Mouse (Mus musculus) v-Abl transformed pro-B cells (cell line): ENCODE data around the gene Rerg.

Source experiments
- in situ Hi-C, 2 experiments: fragments of 400-800 bp; cut with MboI; formaldehyde crosslinking; loops; one replicate each; pipeline ENCODE4 v1.15.1; 2025; ENCODE audit not compliant: unreplicated experiment in 2 of 2

Gene Rerg

DNA sequence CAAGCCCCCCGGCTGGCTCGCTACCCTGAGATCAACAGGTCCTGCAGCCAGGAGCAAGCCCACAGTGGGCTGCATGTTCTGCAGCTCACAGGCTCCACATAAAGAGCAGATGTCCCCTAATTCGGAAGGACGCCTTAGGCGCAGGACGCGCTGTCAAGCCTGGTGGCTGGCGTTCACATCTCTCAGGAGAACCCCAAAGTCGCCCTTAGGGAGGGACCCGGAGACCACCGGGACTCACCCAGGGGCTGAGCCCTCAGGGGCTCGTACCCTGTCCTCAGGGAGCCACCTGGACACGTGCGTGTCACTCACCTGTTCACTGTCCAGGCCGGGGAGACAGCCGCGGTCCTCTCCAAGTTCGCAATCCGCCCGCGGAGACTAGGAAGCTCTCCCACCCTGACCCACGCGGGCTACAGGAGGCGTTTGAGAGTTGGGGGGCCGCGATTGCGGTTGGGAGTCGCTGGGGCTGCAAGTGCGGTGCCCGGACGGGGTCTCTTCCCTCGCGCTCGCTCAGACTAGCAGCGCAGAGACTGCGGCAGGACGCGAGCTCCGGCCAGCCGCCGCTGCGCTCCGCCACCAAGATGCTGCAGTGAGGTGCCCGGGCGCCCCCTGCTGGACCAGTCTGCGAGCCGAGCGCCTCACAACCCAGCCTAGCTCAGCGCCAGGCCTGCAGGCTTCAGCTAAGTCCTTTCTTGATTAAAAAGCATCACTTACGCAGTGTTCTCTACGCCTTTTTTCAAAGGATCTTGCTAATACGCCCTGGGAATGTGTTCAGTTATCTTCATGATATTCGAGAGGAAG is 927 bp downstream of the Rerg start:
- in situ Hi-C loops = no loop called here

DNA sequence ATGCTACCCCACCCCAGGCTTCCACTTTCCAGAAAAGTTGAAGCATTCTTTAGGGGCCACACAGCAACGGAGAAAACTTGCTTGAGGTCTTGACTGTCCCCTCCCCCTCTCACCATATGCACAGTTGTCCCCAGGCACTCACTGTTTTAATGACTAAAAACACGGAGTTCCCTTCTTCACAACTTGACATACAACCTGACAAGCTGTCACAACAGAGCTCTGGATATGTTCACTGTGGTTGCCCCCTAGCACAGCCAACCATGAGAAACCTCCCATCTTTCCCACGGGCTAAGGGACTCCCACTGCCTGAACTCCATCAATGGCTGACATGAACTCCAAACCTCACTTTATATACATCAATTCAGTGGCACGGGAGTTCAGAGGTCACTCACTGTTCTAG is 3.5 kb downstream of the Rerg start:
- in situ Hi-C loops = no loop called here

DNA sequence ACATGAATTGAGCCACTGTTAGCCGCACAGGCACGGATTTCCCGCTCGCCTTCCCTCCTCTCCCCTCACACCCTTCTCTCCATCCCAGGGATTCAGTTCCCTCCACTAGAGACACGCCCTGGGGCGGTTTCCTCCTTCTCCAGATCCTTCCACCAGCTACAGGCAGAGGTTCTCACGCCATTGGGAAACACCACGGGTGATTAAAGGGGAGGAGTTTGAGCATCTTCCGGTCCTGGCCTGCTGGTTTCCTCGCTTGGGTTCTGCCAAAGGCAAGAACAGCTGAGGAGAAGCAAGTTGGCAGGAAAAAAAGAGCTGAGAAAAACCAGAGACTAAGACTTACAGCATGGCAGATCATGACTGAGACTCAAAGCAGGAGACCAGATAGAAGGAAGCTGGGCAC is 6.7 kb downstream of the Rerg start:
- in situ Hi-C loops = no loop called here

DNA sequence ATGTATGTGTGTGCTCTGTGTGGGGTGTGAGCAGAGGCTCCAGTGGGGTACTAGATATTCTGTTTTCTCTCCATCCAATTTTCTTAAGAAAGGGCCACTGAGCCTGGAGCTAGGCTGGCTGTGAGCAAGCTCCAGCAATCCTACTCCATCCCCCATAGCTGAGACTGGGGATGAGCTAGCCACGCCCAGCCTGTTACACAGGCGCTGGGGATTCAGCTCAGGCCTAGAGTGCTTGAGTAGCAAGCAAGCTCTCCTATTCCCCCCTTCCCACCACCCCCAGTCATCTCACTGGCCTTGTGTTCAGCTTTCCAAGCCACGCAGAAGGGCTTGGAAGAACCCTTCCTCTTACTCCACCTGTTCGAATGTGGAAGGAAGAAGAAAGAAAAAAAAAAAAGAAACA is 7.2 kb downstream of the Rerg start:
- in situ Hi-C loops = no loop called here

DNA sequence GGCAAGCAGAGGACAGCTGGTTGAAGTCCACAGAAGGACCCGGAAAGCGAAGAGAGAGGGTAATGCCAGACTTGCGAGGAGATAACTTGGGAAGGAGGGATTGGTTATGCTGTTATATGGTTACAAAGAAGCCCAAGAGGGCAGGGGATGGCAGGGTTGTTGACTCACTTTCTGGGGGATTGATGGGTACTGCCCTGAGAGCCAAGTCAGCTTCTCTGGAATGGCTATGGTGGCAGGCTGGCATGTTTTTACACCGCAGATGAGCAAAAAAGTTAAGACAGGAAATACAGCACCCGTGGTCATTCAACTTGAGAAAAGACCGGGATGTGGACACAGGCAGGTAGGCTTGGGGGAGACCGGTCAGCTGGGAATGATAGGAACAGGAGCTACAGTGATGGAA is 7.8 kb downstream of the Rerg start:
- in situ Hi-C loops = no loop called here

- in situ Hi-C loops = no loop called here
These were observed 8.7 kb downstream of the Rerg start for GRCm38 (mm10) chr6:137161491-137162088.

GRCm38 (mm10) chr6:137159372-137159926 is 10.8 kb downstream of the Rerg start:
- in situ Hi-C loops = no loop called here

DNA sequence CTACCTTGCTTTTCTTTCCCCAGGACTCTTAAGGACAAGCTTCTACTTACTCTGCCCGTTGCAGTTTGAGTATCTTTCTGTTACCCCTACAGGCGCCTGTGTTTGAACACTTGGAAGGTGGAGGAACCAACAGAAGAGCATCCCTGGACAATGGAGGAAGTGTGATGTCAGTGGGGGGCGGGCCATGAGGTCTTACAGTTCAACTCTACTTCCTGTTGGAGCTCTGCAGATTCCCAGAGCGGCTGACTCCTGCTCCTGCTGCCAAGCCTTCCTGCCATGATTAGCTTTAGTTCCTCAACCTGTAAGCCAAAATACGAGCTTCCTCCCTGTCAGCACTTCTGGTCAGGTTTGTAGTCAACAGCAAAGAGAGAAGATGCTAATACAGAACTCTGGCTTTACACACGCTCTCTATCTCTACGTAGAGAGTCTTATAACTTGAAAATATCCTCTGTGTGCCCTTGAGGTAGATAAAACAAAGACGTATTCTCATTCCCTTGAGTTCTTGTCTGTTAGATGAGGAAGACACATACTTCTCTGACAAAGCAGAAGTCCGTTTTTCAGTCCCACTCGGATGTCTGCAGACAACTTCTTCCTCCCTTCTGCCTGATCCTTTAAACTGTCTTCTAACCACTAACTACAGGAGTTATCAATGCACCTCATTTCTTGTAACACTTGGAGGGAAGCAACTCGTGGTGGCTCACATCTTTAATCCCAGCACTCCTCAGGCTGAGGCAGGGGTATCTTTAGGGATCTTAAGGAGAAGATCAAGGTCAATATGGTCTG is 13.7 kb downstream of the Rerg start:
- in situ Hi-C loops = no loop called here

- in situ Hi-C loops = no loop called here
These were observed 14.8 kb downstream of the Rerg start for GRCm38 (mm10) chr6:137155196-137156137.

GRCm38 (mm10) chr6:137153021-137153420 is 17.3 kb downstream of the Rerg start:
- in situ Hi-C loops = no loop called here

GRCm38 (mm10) chr6:137151015-137151414 is 19.3 kb downstream of the Rerg start:
- in situ Hi-C loops = no loop called here

DNA sequence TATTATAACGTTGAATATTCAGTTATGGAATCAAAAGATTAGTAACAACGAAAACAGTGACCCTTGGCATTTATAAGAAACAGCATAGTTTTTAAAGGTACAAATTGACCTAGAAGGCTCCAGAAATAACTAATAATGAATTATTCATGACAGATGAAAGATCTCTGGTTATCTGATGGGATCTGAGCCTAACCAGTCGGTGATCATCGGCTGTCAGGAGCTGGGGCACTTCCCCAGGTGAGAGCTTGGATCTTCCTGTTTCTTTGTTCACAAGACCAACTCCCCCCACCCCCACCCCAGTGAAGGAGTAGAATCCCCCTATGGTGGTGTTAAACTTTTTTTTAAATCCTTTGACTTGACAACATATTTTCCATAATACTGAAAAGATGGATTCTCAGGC is 20.5 kb downstream of the Rerg start:
- in situ Hi-C loops = no loop called here

DNA sequence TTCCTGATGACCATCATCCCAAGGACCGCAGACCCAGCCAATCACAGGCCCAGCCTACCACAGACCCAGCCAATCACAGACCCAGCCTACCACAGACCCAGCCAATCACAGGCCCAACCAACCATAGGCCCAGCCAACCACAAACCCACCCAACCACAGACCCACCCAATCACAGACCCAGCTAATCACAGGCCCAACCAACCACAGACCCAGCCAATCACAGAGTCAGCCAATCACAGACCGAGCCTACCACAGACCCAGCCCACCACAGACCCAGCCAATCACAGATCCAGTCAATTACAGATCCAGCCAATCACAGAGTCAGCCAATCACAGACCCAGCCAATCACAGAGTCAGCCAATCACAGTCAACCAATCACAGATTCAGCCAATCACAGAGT is 23.4 kb downstream of the Rerg start:
- in situ Hi-C loops = no loop called here

DNA sequence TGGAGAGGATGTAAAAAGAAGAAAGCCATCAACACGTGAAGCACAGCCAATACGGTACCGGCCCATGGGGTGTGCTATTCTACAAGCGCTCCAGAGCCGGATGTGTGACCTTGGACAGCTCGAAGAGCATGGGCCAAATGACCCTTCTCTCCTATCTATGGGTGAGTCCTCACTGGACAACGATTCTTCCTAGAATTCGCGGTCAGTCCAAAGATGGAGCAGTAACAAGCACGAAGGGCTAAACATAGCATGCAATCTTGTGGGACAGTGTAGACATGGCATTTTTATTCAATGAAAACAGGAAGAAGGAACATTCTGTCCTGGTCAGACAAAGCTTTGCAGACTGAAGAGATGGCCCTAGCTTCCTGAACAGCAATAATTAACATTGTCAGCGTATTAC is 24.7 kb downstream of the Rerg start:
- in situ Hi-C loops = no loop called here

DNA sequence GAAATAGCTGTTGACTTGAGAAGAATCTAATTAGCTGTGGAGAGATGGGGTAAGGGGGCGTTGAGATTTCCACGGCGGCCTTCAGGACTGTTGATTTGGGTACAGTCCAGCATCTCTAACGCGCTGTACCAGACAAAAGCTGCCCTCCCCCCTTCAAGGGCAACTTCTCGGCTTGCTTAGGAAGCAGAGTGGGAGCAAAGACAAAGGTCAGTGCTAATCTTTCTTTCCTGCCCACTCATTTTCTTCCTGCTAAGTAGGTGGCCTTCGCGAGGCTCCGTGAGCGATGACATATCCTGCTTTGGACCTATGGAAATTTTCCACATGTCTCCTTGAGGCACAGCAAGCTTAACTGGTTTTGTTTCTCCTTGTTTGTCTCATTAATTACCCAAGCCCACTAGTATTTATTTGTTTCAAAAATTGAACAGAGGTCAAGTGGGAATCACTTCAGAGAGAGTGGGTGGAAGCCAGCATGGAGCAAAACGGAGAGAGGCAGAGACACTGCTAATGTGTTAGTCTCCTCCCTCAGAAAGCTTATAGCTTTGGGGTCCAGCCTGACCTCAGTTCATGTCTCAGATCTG is 25.2 kb downstream of the Rerg start:
- in situ Hi-C loops = no loop called here

- in situ Hi-C loops = no loop called here
These were observed 25.8 kb downstream of the Rerg start for GRCm38 (mm10) chr6:137144526-137144840.

- in situ Hi-C loops = no loop called here
These were observed 26.3 kb downstream of the Rerg start for GRCm38 (mm10) chr6:137143818-137144525.

GRCm38 (mm10) chr6:137142796-137143195 is 27.5 kb downstream of the Rerg start:
- in situ Hi-C loops = no loop called here

- in situ Hi-C loops = no loop called here
These were observed 29.0 kb downstream of the Rerg start for GRCm38 (mm10) chr6:137141247-137141820.
